Mouse (Mus musculus) lung, postnatal 4 days (tissue): ENCODE data around the gene Synpr.
A peak's percentile ranks its signal among the peaks of the same experiment; 100 is the strongest.

Experiments
- DNase-seq, 2 experiments: peaks; one replicate each; pipeline ENCODE4 v3.0.0; 2021

Gene Synpr

GRCm38 (mm10) chr14:13355569-13356362, 71.2 kb downstream of the Synpr start:
- peak in 1 of 2 experiments; percentile 49 for DNase-seq

- DNase-seq: no peak
These were observed 72.6 kb downstream of the Synpr start for GRCm38 (mm10) chr14:13357101-13357667.

- DNase-seq: no peak
These were observed 73.5 kb downstream of the Synpr start for GRCm38 (mm10) chr14:13358037-13358436.

GRCm38 (mm10) chr14:13361184-13361583, 76.6 kb downstream of the Synpr start:
- DNase-seq: no peak

GRCm38 (mm10) chr14:13361642-13362041, 77.1 kb downstream of the Synpr start:
- no peak for DNase-seq

- no peak for DNase-seq
These were observed 83.7 kb downstream of the Synpr start for GRCm38 (mm10) chr14:13368309-13368708.

- no peak for DNase-seq
These were observed 104.5 kb downstream of the Synpr start for GRCm38 (mm10) chr14:13389081-13389480.

- DNase-seq: no peak
These were observed 105.4 kb downstream of the Synpr start for GRCm38 (mm10) chr14:13389954-13390353.

- no peak for DNase-seq
These were observed 114.8 kb downstream of the Synpr start for GRCm38 (mm10) chr14:13399226-13400020.

- DNase-seq: no peak
These were observed 127.1 kb downstream of the Synpr start for GRCm38 (mm10) chr14:13411636-13412035.

- DNase-seq: no peak
These were observed 156.1 kb downstream of the Synpr start for GRCm38 (mm10) chr14:13440723-13441122.

- DNase-seq: no peak
These were observed 160.3 kb downstream of the Synpr start for GRCm38 (mm10) chr14:13444908-13445307.

GRCm38 (mm10) chr14:13453461-13454204, 169.1 kb downstream of the Synpr start:
- no peak for DNase-seq

- DNase-seq: no peak
These were observed 170.4 kb downstream of the Synpr start for GRCm38 (mm10) chr14:13454991-13455390.

GRCm38 (mm10) chr14:13459333-13459732, 174.8 kb downstream of the Synpr start:
- no peak for DNase-seq

GRCm38 (mm10) chr14:13469211-13469610, 184.6 kb downstream of the Synpr start:
- no peak for DNase-seq

GRCm38 (mm10) chr14:13477821-13478220, 193.2 kb downstream of the Synpr start:
- DNase-seq: no peak

GRCm38 (mm10) chr14:13505355-13505754, 220.8 kb downstream of the Synpr start:
- no peak for DNase-seq

GRCm38 (mm10) chr14:13518608-13519139, 234.1 kb downstream of the Synpr start:
- DNase-seq: no peak

- no peak for DNase-seq
These were observed 234.8 kb downstream of the Synpr start for GRCm38 (mm10) chr14:13519239-13520011.

GRCm38 (mm10) chr14:13547746-13548145, 263.2 kb downstream of the Synpr start:
- DNase-seq: no peak

- DNase-seq: no peak
These were observed 266.6 kb downstream of the Synpr start for GRCm38 (mm10) chr14:13551209-13551608.
